Mouse (Mus musculus) frontal cortex, postnatal 14 days (tissue): Measurements from ENCODE around the gene Arhgef33.
A peak's percentile ranks its signal among the peaks of the same experiment; 100 is the strongest.
"Not testable (repeated sequence)": the region's sequence is repeated elsewhere in the genome, so short reads cannot be mapped to it uniquely, and the experiment has no call there.

Source experiments
- DNase-seq, 2 experiments: peaks; one replicate each; pipeline ENCODE4 v3.0.0; 2022; ENCODE audit warnings: low spot score in 2 of 2

Gene Arhgef33

GRCm38 (mm10) chr17:80307251-80307650 is at the start of gene Arhgef33:
TSS of gene Arhgef33 (plus strand) at chr17:80307407.
- no peak for DNase-seq

GRCm38 (mm10) chr17:80267065-80267464 is 40.1 kb upstream of the Arhgef33 start:
- DNase-seq: no peak

GRCm38 (mm10) chr17:80268151-80268550 is 39.1 kb upstream of the Arhgef33 start:
- no peak for DNase-seq

- DNase-seq: not testable (repeated sequence)
Measured at GRCm38 (mm10) chr17:80270622-80271021, 36.6 kb upstream of the Arhgef33 start.

GRCm38 (mm10) chr17:80278255-80278654 is 29.0 kb upstream of the Arhgef33 start:
- DNase-seq: no peak

GRCm38 (mm10) chr17:80279340-80280070 is 27.7 kb upstream of the Arhgef33 start:
- DNase-seq: no peak

GRCm38 (mm10) chr17:80284446-80284845 is 22.8 kb upstream of the Arhgef33 start:
- no peak for DNase-seq

GRCm38 (mm10) chr17:80288012-80288411 is 19.2 kb upstream of the Arhgef33 start:
- DNase-seq: no peak

GRCm38 (mm10) chr17:80289280-80290073 is 17.7 kb upstream of the Arhgef33 start:
- no peak for DNase-seq

- peak; percentile 92 to 97 for DNase-seq
Measured at GRCm38 (mm10) chr17:80290074-80290657, 17.0 kb upstream of the Arhgef33 start, which contains the start of the genes Morn2 and Dhx57. TSS of gene Morn2 (plus strand) at chr17:80290203. TSS of gene Dhx57 (minus strand) at chr17:80290476.

GRCm38 (mm10) chr17:80291148-80291547 is 16.1 kb upstream of the Arhgef33 start:
- DNase-seq: no peak

- DNase-seq: no peak
Measured at GRCm38 (mm10) chr17:80295258-80295657, 11.9 kb upstream of the Arhgef33 start.

- DNase-seq: no peak
Measured at GRCm38 (mm10) chr17:80298844-80299243, 8.4 kb upstream of the Arhgef33 start.

- DNase-seq: no peak
Measured at GRCm38 (mm10) chr17:80311761-80312160, 4.6 kb downstream of the Arhgef33 start.

GRCm38 (mm10) chr17:80312405-80312804 is 5.2 kb downstream of the Arhgef33 start:
- DNase-seq: no peak

- no peak for DNase-seq
Measured at GRCm38 (mm10) chr17:80322228-80322627, 15.0 kb downstream of the Arhgef33 start.

GRCm38 (mm10) chr17:80323015-80323414 is 15.8 kb downstream of the Arhgef33 start:
- DNase-seq: no peak

GRCm38 (mm10) chr17:80323658-80324057 is 16.5 kb downstream of the Arhgef33 start:
- DNase-seq: no peak

- DNase-seq: no peak
Measured at GRCm38 (mm10) chr17:80324521-80324920, 17.3 kb downstream of the Arhgef33 start.

GRCm38 (mm10) chr17:80325456-80325855 is 18.2 kb downstream of the Arhgef33 start:
- no peak for DNase-seq

- no peak for DNase-seq
Measured at GRCm38 (mm10) chr17:80326431-80326830, 19.2 kb downstream of the Arhgef33 start.

- no peak for DNase-seq
Measured at GRCm38 (mm10) chr17:80332386-80332785, 25.2 kb downstream of the Arhgef33 start.
